ENCODE assay signal across 9 mouse cellular contexts in the genomic region with DNA sequence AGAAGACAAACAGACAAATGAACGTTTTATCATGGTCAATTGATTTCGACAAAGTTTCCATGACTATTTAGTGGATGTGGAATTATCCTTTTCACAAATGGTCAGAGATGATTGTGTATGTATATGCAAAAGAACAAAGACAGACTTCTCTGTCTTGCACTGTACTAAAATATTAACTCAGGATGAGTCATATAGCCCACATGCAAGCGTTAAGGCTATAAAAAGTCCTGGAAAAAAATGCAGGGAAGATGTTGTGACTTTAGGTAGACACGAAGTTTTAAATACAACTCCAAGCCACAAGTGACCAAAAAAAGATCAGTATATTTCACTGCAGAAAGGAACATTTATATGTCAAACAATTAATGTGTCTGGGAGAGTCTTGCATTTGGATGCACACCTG.
"Had no signal": no experiment of that assay in that cellular context is flagged by ENCODE, and none has a peak within 500 bp of the region (broad histone marks: within the 10 kb centered on the region; RNA-seq: fewer than 3 reads in every experiment).

No protein-coding gene starts in this region.

- DNase-seq: gastrocnemius, postnatal 14 days; gastrocnemius, postnatal 36 days; heart, adult 18-20 months; heart, postnatal 10 days; kidney, adult 11 months; kidney, adult 2 months; kidney, adult 9 months; kidney, postnatal 25 days; kidney, postnatal 4 days had no signal
